Mouse (Mus musculus): ENCODE measurements around the gene Heg1. TPM values are rescaled to one million over a fixed set of nuclear protein-coding genes. Genes with fewer than 3 reads are reported as not detected.

Heg1 gene
- polyA plus RNA-seq, 1 experiment from 2014 or later: 19.9 TPM

DNA sequence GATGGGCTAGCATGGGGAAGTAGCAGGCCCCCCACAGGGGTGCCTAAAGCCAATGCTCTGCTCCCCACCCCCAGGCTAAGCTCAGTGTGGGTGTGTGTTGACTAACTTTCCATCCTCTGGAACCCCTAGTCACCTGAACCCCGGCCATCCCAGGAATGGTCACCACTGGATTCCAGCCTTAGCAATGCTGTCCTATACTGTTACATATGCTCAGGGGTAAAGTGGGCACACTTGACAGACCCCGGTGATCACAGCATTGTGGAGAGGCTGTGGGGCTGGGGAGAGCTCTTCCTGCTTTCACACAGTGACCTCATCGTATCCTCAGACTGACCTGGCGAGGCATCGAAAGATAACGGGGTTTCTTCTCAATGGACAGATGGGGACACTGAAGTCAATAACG lies 3.9 kb upstream of the Heg1 start:
- 94% methylated on average over 7 of the region's 7 CpGs for WGBS
- no peaks in the 10 kb centered on the region for H3K27me3 ChIP-seq (replicated peaks)
- no peak for ATAC-seq (ENCODE audit: low FRiP score, low read depth)

DNA sequence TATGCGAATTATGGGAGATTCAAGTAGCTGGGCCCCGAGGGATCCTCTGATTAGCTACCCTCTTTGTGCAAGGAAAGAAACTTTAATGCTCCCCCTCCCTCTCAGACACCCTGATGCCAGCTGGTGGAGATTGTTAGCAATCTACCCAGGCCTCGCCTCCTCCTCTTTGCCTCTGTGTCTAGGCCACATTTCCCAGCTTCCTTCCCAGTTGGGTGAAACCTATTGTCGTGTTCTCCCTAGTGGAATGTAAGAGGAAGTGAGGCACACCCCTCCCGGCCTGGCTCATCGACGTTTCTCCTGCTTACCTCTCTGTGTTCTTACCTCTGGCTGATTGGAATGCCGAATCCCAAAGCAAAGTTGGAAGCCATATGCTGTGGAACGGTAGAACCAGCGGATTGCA lies 3.4 kb upstream of the Heg1 start:
- H3K9me3 ChIP-seq: no peaks in the 10 kb centered on the region
- ATAC-seq (ENCODE audit: low FRiP score, low read depth): no peak
- no peak overlapping the region for H3K27ac ChIP-seq
- no peaks in the 10 kb centered on the region for H3K36me3 ChIP-seq
- 67% methylated on average over 10 of the region's 10 CpGs for WGBS
- no peak overlapping the region for H3K4me2 ChIP-seq (replicated peaks)
- no peak overlapping the region for H3K9ac ChIP-seq
- H3K27me3 ChIP-seq (replicated peaks): no peaks in the 10 kb centered on the region
- peaks cover 15% of the 10 kb centered on the region for H3K4me1 ChIP-seq
- no peak overlapping the region for H3K4me3 ChIP-seq

More for the DNA sequence above, 3.9 kb upstream of the Heg1 start:
- no peaks in the 10 kb centered on the region for H3K36me3 ChIP-seq
- peaks cover 10% of the 10 kb centered on the region for H3K4me1 ChIP-seq
- no peak overlapping the region for H3K4me2 ChIP-seq (replicated peaks)
- H3K9me3 ChIP-seq: no peaks in the 10 kb centered on the region
- no peak overlapping the region for H3K9ac ChIP-seq
- H3K27ac ChIP-seq: no peak overlapping the region
- no peak overlapping the region for H3K4me3 ChIP-seq

DNA sequence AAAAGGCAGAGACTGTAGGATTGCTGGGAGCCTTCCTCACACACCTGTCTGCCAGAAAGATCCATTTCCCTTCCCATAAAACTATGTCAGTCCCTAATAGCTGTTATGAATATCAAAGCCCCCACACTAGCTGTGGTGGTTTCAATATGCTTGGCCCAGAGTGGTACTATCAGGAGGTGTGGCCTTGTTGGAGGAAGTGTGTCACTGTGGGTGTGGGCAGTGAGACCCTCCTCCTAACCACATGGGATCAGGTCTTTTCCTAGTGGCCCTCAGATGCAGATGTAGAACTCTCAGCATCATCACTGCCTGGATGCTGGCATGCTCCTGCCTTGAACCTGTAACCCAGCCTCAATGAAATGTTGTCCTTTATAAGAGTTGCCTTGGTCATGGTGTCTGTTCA lies 2.5 kb upstream of the Heg1 start:
- ATAC-seq (ENCODE audit: low FRiP score, low read depth): no peak
- H3K4me1 ChIP-seq: peaks cover 24% of the 10 kb centered on the region
- H3K36me3 ChIP-seq: no peaks in the 10 kb centered on the region
- no peak overlapping the region for H3K9ac ChIP-seq
- no peak overlapping the region for H3K4me3 ChIP-seq
- no peaks in the 10 kb centered on the region for H3K9me3 ChIP-seq
- H3K27me3 ChIP-seq (replicated peaks): no peaks in the 10 kb centered on the region
- no peak overlapping the region for H3K27ac ChIP-seq
- H3K4me2 ChIP-seq (replicated peaks): no peak overlapping the region

DNA sequence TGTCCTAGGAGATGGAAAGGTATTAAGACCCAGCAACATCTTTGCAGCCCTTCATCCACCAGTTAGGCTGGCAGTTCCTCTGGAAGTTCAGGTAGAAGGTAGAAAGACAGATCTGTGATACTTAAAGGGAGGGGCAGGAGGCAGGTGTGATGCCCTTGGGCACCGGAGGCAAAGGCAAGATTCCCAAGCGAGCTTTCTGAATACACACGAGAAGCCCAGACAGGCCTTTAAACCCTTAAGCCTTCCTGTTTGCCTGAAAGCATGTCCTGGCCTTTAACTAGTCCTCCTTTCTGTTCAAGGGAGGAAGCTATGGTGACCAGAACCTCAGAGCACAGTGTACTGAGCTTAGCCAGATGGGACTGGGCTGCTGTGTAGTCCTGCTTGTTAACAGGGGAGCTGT lies 1.5 kb upstream of the Heg1 start:
- Histone ChIP-seq H3K4me1 (peaks cover 33% of the 10 kb centered on the region), H3K9me3 (no peaks in the 10 kb centered on the region), H3K4me2 (replicated peaks) (no peak overlapping the region), H3K27ac (no peak overlapping the region), H3K9ac (no peak overlapping the region), H3K4me3 (no peak overlapping the region), H3K27me3 (replicated peaks) (no peaks in the 10 kb centered on the region), H3K36me3 (no peaks in the 10 kb centered on the region)
- 87% methylated on average over 3 of the region's 3 CpGs for WGBS
- no peak for ATAC-seq (ENCODE audit: low FRiP score, low read depth)

DNA sequence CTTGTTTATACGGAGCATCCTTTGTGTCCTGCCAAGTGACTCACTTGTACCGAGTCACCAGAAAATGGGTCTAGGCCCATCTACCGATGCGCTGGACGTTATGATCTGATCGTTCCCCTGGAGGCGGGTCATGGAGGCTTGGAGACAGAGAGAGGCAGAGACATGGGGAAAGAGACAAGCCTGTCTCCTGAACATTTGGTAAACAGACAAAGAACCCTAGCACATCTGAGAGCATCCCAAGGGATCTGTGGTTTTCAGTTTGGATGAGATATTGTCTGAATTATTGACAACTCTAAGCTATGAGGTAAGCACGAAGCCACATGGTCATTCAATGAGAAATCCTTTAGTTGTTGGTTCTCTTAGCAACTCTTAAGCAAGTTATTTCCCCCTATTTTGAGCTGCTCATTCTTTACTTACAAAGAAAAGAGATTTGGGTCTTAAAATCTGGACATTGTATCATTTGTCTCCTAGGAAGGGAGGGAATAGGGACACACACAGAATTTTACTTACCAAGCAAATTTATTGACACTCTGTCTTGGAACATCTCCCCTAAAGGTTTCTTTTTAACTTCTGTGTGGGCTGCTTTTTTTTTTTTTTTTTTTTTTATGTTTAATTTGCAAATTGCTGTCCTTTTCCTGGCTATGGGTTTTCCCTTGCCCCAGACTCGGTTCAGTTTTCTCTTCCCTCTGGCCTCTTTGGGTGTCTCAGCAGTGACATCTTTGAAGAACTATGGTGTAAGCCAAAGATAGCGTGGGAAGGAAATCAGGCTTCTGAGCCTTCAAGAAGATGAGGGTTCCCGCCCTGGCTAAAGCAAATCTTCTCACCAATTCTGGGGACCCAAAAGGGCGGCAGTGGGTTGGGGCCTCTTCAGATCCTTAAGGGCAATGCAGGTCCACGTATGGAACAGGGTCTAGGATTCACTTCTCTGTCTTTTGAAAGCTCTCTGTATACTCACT lies 686 bp upstream of the Heg1 start:
- Histone ChIP-seq H3K4me3 (peak overlapping the region; percentile 83), H3K4me1 (peaks cover 36% of the 10 kb centered on the region), H3K27ac (no peak overlapping the region), H3K27me3 (replicated peaks) (no peaks in the 10 kb centered on the region), H3K4me2 (replicated peaks) (peak overlapping the region; percentile 91), H3K9me3 (no peaks in the 10 kb centered on the region), H3K36me3 (no peaks in the 10 kb centered on the region), H3K9ac (0 out of 2 replicates have a peak overlapping the region, but pooled peaks have one; percentile 94)
- WGBS: 59% methylated on average over 13 of the region's 13 CpGs
- peak; percentile 45 for ATAC-seq (ENCODE audit: low FRiP score, low read depth)

DNA sequence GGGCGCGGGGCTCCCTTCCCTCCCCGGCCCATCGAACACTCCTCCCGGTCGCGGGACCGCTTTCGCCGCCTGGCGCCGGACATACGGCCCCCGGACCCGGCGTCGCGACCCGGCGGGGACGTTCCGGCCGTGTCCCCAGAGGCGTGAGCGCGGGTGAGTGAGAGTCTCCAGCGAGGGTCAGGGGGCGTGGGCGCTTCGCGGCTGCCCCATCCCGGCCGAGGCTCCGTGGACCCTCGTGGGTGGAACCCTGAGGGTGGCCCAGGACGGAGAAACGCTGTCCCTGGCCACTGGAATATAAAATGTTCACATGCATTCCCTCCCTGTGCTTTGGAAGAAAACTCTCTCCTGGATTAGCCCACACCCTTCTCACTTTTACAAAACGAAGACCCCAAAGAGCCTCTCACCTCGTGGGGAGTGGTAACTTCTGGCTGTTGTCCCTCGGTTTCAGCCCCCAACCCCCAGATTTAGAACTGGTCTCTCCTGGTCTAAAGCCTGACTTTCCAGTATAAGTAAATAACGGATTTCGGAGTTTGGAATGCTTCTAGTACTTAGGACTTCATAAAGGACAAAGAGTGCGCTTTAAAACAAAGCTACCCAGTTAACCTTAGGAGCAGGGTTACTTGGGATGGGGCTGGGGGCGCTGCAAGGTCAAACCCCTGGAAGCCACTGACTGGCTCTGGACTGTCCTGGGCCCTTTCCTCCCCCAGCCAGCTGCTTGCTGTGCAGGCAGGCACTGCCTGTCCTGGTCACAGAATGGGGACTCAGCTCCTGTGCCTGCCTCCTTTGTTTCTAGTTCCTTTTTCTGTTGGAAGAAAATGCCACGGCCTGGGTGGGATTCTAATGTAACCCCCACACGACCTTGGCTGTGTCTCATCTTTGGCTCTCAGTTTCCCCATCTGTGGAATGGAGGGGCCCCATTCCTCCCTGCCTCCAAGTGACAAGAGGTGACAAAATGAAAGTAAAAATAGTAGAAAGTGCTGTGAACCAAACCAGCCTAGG lies 832 bp downstream of the Heg1 start:
- peak overlapping the region; percentile 83 for H3K4me3 ChIP-seq
- no peaks in the 10 kb centered on the region for H3K36me3 ChIP-seq
- peak; percentile 71 for ATAC-seq (ENCODE audit: low FRiP score, low read depth)
- H3K27ac ChIP-seq: peak overlapping the region; percentile 42; the same call in 1 of the 2 replicates
- H3K4me1 ChIP-seq: peaks cover 39% of the 10 kb centered on the region
- no peaks in the 10 kb centered on the region for H3K27me3 ChIP-seq (replicated peaks)
- WGBS: under 1% methylated on average over 46 of the region's 46 CpGs
- H3K4me2 ChIP-seq (replicated peaks): peak overlapping the region; percentile 91
- no peaks in the 10 kb centered on the region for H3K9me3 ChIP-seq
- H3K9ac ChIP-seq: peak overlapping the region; percentile 94

DNA sequence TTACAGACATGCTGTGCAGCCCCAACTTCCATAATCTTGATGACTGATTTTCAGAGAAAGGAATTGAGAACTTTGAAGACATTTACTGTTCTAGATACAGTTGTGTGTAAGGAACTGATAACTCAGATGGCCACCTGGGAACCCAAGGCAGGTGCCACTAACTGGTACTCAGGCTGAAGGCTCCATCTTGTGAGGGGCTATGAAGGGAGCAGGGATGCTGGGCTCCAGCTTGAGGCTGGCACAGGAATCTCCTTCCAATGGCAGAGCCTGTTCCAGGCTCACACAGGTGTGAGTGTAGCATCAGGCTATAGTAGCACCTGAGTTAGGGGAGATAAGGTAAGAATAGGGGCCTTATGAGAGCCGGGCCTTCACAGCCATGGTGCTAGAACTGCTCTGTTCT lies 1.9 kb downstream of the Heg1 start:
- H3K27ac ChIP-seq: no peak overlapping the region

DNA sequence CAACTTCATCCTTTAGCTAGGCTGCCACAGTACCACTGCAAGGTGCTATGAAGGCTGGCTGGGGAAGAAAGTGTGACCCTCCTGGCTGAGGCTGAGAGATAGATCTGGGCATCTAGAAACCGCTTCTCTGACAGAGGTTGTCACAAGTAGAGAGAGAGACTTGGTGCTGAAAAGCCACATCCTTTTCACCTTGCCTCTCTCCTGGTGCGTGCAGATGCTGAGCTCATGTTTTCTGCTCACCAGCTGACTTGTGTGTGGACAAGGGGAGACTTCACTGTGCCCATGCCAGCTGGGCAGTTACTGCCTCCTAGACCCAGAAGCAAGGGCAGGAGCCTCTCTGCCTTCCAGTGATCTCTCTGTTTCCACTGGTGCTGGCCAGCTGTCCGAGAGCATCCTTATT lies 3.6 kb downstream of the Heg1 start:
- 0 out of 2 replicates have a peak overlapping the region, but pooled peaks have one; percentile 17 for H3K9ac ChIP-seq
- 0 out of 2 replicates have a peak overlapping the region, but pooled peaks have one; percentile 11 for H3K4me3 ChIP-seq
- no peaks in the 10 kb centered on the region for H3K36me3 ChIP-seq
- no peaks in the 10 kb centered on the region for H3K27me3 ChIP-seq (replicated peaks)
- no peaks in the 10 kb centered on the region for H3K9me3 ChIP-seq
- peak overlapping the region; percentile 91 for H3K4me2 ChIP-seq (replicated peaks)
- H3K4me1 ChIP-seq: peaks cover 55% of the 10 kb centered on the region
- no peak for ATAC-seq (ENCODE audit: low FRiP score, low read depth)
- no peak overlapping the region for H3K27ac ChIP-seq
- WGBS: 80% methylated on average over 3 of the region's 3 CpGs

More for the DNA sequence above, 1.9 kb downstream of the Heg1 start:
- 78% methylated on average over 1 of the region's 1 CpGs for WGBS
- Histone ChIP-seq H3K36me3 (no peaks in the 10 kb centered on the region), H3K9ac (peak overlapping the region; percentile 94), H3K9me3 (no peaks in the 10 kb centered on the region), H3K27me3 (replicated peaks) (no peaks in the 10 kb centered on the region), H3K4me1 (peaks cover 49% of the 10 kb centered on the region), H3K4me2 (replicated peaks) (peak overlapping the region; percentile 91), H3K4me3 (peak overlapping the region; percentile 83)
- no peak for ATAC-seq (ENCODE audit: low FRiP score, low read depth)

DNA sequence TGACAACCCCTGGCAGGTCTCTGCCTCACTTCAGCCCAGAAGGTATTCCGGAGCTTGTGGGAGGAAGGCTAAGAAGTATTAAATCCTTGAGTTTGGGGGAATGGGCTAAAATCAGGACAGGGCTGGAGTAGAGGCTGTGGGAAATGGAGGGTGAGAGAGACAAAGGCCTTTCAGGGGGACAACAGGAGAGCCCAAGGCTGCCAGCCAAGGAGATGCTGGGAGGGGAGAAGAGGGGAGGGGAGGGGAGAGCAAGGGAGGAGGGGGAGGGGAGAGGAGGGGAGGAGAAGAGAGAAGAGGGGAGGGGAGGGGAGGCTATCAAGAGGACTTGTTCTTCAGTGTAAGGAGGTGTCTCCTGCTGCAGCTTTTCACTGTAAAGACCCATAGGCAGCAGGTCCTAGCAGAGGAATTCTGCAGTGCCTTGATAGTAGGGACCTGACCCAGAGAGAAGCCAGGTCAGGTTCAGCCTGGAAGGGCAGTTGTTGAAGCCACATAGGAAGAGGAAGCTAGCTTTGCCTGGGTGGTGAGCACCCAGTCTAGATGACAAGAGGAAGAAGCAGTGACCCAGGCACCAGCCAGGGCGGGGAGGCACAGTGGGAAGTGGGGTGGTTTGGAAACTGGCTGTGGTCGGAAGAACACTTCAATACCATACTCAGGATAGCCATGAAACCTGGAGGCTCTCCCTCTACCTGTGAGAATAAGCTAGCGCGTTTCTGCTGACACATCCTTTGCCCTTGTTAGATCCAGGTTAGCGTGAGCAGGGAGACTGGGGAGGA lies 7.0 kb downstream of the Heg1 start:
- H3K9me3 ChIP-seq: no peaks in the 10 kb centered on the region
- 0 out of 2 replicates have a peak overlapping the region, but pooled peaks have one; percentile 17 for H3K27ac ChIP-seq
- H3K27me3 ChIP-seq (replicated peaks): no peaks in the 10 kb centered on the region
- H3K4me2 ChIP-seq (replicated peaks): no peak overlapping the region
- 0 out of 2 replicates have a peak, but pooled peaks cover 3% of the 10 kb centered on the region for H3K36me3 ChIP-seq
- H3K4me3 ChIP-seq: no peak overlapping the region
- H3K9ac ChIP-seq: no peak overlapping the region
- H3K4me1 ChIP-seq: peaks cover 44% of the 10 kb centered on the region
- 79% methylated on average over 6 of the region's 6 CpGs for WGBS
- ATAC-seq (ENCODE audit: low FRiP score, low read depth): no peak

DNA sequence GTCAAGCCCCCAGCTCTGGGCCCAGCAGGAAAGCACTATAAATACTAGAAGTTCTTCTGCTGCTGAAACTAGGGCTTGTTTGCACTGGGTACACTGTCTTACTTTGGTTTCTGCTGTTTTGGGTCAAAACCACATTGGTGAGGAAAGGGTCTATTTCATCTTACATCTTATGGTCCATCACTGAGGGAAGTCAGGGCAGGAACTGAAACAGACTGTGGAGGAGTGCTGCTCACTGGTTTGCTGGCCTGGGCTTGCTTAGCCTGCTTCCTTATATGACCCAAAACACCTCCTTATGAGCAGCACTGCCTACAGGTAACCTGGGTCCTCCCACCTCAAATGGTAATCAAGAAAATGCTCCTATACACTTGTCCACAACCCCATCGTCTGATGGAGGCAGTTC lies 9.4 kb downstream of the Heg1 start:
- no peak overlapping the region for H3K9ac ChIP-seq
- H3K27ac ChIP-seq: no peak overlapping the region
- H3K4me1 ChIP-seq: peaks cover 49% of the 10 kb centered on the region
- ATAC-seq (ENCODE audit: low FRiP score, low read depth): no peak
- WGBS: 49% methylated on average over 1 of the region's 1 CpGs
- no peak overlapping the region for H3K4me2 ChIP-seq (replicated peaks)
- no peaks in the 10 kb centered on the region for H3K9me3 ChIP-seq
- H3K4me3 ChIP-seq: no peak overlapping the region
- 0 out of 2 replicates have a peak, but pooled peaks cover 3% of the 10 kb centered on the region for H3K36me3 ChIP-seq
- H3K27me3 ChIP-seq (replicated peaks): no peaks in the 10 kb centered on the region

DNA sequence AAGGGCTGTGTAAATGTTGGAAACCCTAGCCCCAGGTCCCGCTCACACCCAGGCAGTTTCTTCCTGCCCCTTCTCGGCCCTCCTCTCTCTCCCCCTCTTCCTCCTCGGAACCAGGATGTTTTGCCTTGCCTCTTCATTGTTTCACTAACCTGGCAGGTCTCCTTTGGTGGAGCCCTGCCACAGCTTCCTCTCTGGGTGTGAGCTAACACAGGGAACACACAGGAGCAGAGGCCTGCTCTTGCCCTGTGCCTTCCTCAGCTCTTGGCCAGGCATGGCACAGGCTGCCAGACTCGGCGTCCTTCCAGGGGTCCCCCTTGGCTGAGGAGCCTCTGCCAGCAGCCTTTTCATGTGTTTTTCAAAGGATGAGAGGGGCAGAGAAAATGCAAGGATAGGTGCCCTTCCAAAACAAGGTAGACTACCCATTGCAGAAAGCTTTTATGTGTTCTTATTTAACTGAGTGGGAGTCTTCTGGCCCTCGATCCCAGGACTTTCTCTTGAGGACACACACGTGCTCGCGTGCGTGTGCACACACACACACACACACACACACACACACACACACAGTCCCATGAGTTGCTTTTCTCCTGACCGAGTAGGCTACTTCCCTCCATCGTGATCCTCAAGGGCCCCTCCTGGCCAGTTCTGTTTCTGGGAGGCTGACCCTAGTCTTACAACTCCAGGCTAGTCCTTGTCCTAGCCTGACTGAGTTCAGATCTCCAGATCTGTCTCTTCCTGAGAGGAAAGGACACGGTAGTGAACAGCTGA lies 12.8 kb downstream of the Heg1 start:
- 63% methylated on average over 13 of the region's 13 CpGs for WGBS
- no peak for ATAC-seq (ENCODE audit: low FRiP score, low read depth)
- Histone ChIP-seq H3K4me2 (replicated peaks) (no peak overlapping the region), H3K9ac (0 out of 2 replicates have a peak overlapping the region, but pooled peaks have one; percentile 3), H3K4me3 (no peak overlapping the region), H3K27me3 (replicated peaks) (no peaks in the 10 kb centered on the region), H3K36me3 (0 out of 2 replicates have a peak, but pooled peaks cover 3% of the 10 kb centered on the region), H3K9me3 (no peaks in the 10 kb centered on the region), H3K27ac (no peak overlapping the region), H3K4me1 (peaks cover 39% of the 10 kb centered on the region)
